ENCODE assay signal across 22 mouse cellular contexts in genomic region chr2:101083813-101084212, GRCm38 (mm10).
"Had no signal": no experiment of that assay in that cellular context is flagged by ENCODE, and none has a peak within 500 bp of the region (broad histone marks: within the 10 kb centered on the region; RNA-seq: fewer than 3 reads in every experiment).

No protein-coding gene starts in this region.

- H3K4me1 ChIP-seq: limb, embryonic 10.5 days; limb, embryonic 13.5 days; liver, embryonic 12.5 days; liver, embryonic 15.5 days; lung, embryonic 15.5 days; megakaryocyte, embryonic 14.5 days; midbrain, embryonic 10.5 days; midbrain, embryonic 13.5 days; neural tube, embryonic 13.5 days had no signal

- H3K4me2 ChIP-seq: limb, embryonic 13.5 days; liver, embryonic 12.5 days; liver, embryonic 15.5 days; lung, embryonic 15.5 days; midbrain, embryonic 13.5 days; neural tube, embryonic 13.5 days had no signal

- H3K27ac ChIP-seq: layer of hippocampus, adult 2 months; limb, embryonic 10.5 days; limb, embryonic 13.5 days; liver, embryonic 12.5 days; liver, embryonic 15.5 days; lung, embryonic 15.5 days; midbrain, embryonic 10.5 days; midbrain, embryonic 13.5 days; neural tube, embryonic 13.5 days; stomach, postnatal 0 days had no signal

- ATAC-seq: liver, embryonic 12.5 days; midbrain, embryonic 13.5 days; midbrain, embryonic 16.5 days had no signal

- H3K4me3 ChIP-seq: layer of hippocampus, adult 2 months; limb, embryonic 10.5 days; limb, embryonic 13.5 days; liver, embryonic 12.5 days; liver, embryonic 15.5 days; lung, embryonic 15.5 days; megakaryocyte, embryonic 14.5 days; midbrain, embryonic 10.5 days; midbrain, embryonic 13.5 days; myocyte; neural tube, embryonic 13.5 days had no signal

- H3K36me3 ChIP-seq: limb, embryonic 10.5 days; limb, embryonic 13.5 days; liver, embryonic 12.5 days; liver, embryonic 15.5 days; lung, embryonic 15.5 days; midbrain, embryonic 10.5 days; midbrain, embryonic 13.5 days; neural tube, embryonic 13.5 days had no signal

- H3K9me3 ChIP-seq: limb, embryonic 10.5 days; limb, embryonic 13.5 days; liver, embryonic 12.5 days; liver, embryonic 15.5 days; lung, embryonic 15.5 days; megakaryocyte, embryonic 14.5 days; midbrain, embryonic 10.5 days; midbrain, embryonic 13.5 days; neural tube, embryonic 13.5 days had no signal

- H3K27me3 ChIP-seq: limb, embryonic 13.5 days; liver, embryonic 12.5 days; liver, embryonic 15.5 days; lung, embryonic 15.5 days; megakaryocyte, embryonic 14.5 days; midbrain, embryonic 13.5 days; neural tube, embryonic 13.5 days had no signal

- H3K9ac ChIP-seq: limb, embryonic 13.5 days; liver, embryonic 12.5 days; liver, embryonic 15.5 days; lung, embryonic 15.5 days; midbrain, embryonic 13.5 days; neural tube, embryonic 13.5 days had no signal

- DNase-seq: kidney, postnatal 14 days; layer of hippocampus, adult 9-11 months; liver; lung, adult 18-20 months; lung, postnatal 10 days; lung, postnatal 36 days; thymus, adult 2 months; thymus, postnatal 14 days; thymus, postnatal 4 days had no signal
